Mouse (Mus musculus) embryonic facial prominence, embryonic 11.5 days (tissue): ENCODE data around the gene Chst11. TPM values are rescaled to one million over a fixed set of nuclear protein-coding genes. Genes with fewer than 3 reads are reported as not detected.

Source experiments
- ATAC-seq: fragments of 200-750 bp; cut with Nextera tagmentation; replicated peaks from 2 replicates; pipeline ENCODE4 v1.8.0; 2017; ENCODE audit warnings: low read depth; ENCODE audit not compliant: insufficient number of reproducible peaks, low FRiP score, low TSS enrichment
- DNase-seq: peaks from one replicate; pipeline ENCODE4 v3.0.0-alpha.2; 2015; ENCODE audit warnings: low spot score
- H3K27ac ChIP-seq: fragments of 300-500 bp; sonication (generic); replicated peaks from 2 replicates; pipeline ENCODE4 v1.5.1; 2014; ENCODE audit warnings: mild to moderate bottlenecking, low read depth, low read length, control low read depth
- H3K27me3 ChIP-seq: fragments of 300-500 bp; sonication (generic); 2 replicates; pipeline ENCODE4 v1.6.1; 2014; ENCODE audit warnings: mild to moderate bottlenecking, low read length, moderate library complexity, mixed read lengths; ENCODE audit not compliant: control insufficient read depth, insufficient read depth
- H3K36me3 ChIP-seq: fragments of 300-500 bp; sonication (generic); replicated peaks from 2 replicates; pipeline ENCODE4 v1.6.1; 2014; ENCODE audit warnings: low read depth, mild to moderate bottlenecking, low read length, moderate library complexity, mixed read lengths; ENCODE audit not compliant: control insufficient read depth, insufficient read depth
- H3K4me1 ChIP-seq: fragments of 300-500 bp; sonication (generic); 2 replicates; pipeline ENCODE4 v1.6.1; 2014; ENCODE audit warnings: low read length, mixed read lengths; ENCODE audit not compliant: control insufficient read depth, insufficient read depth
- H3K4me2 ChIP-seq: fragments of 300-500 bp; sonication (generic); 2 replicates; pipeline ENCODE4 v1.6.1; 2014; ENCODE audit warnings: low read depth, mild to moderate bottlenecking, control low read depth, low read length, moderate library complexity
- H3K4me3 ChIP-seq: fragments of 300-500 bp; sonication (generic); 2 replicates; pipeline ENCODE4 v1.5.1; 2014; ENCODE audit warnings: low read depth, low read length, control low read depth
- H3K9ac ChIP-seq: fragments of 300-500 bp; sonication (generic); replicated peaks from 2 replicates; pipeline ENCODE4 v1.6.1; 2014; ENCODE audit warnings: mild to moderate bottlenecking, control low read depth, low read length
- H3K9me3 ChIP-seq: fragments of 300-500 bp; sonication (generic); replicated peaks from 2 replicates; pipeline ENCODE4 v1.6.1; 2016; ENCODE audit warnings: mild to moderate bottlenecking, low read length, inconsistent platforms, mixed read lengths; ENCODE audit not compliant: control insufficient read depth
- WGBS: fragments of 180-500 bp; shearing (Covaris S2); extraction: QIAGEN DNeasy Blood & Tissue Kit; methylation state at CpG from one replicate; pipeline ENCODE4 v1.1.7; 2014; 5-methylcytosine and 5-hydroxymethylcytosine counted together
- polyA plus RNA-seq: library from polyadenylated mRNA; unstranded; fragments of >200 nt; fragmentation: Nextera tagmentation; extraction: Ambion mirVana; gene quantifications from 2 replicates; pipeline ENCODE4 v1.2.1, GENCODE M21; 2014

Chst11 gene
- polyA plus RNA-seq, 1 experiment from 2014 or later = 2.1 TPM

- no peak for ATAC-seq
- whole genome bisulfite sequencing = 76% methylated on average over 11 of the region's 11 CpGs
Observed at GRCm38 (mm10) chr10:83165521-83166243, 180.4 kb downstream of the Chst11 start.

GRCm38 (mm10) chr10:83166272-83166671 lies 181.0 kb downstream of the Chst11 start:
- peaks cover 5% of the 10 kb centered on the region for H3K4me1 ChIP-seq
- WGBS = 80% methylated on average over 9 of the region's 9 CpGs
- H3K27me3 ChIP-seq = no peaks in the 10 kb centered on the region
- H3K36me3 ChIP-seq = no peaks in the 10 kb centered on the region
- DNase-seq (no peak), ATAC-seq (no peak)
- no peak overlapping the region for H3K4me2 ChIP-seq
- no peak overlapping the region for H3K4me3 ChIP-seq
- no peak overlapping the region for H3K27ac ChIP-seq
- no peak overlapping the region for H3K9ac ChIP-seq
- H3K9me3 ChIP-seq = no peaks in the 10 kb centered on the region

More at GRCm38 (mm10) chr10:83165521-83166243, 180.4 kb downstream of the Chst11 start:
- no peak overlapping the region for H3K4me3 ChIP-seq
- no peak for DNase-seq
- no peaks in the 10 kb centered on the region for H3K9me3 ChIP-seq
- H3K27ac ChIP-seq = no peak overlapping the region
- no peaks in the 10 kb centered on the region for H3K27me3 ChIP-seq
- no peak overlapping the region for H3K4me2 ChIP-seq
- no peak overlapping the region for H3K9ac ChIP-seq
- H3K36me3 ChIP-seq = no peaks in the 10 kb centered on the region
- peaks cover 5% of the 10 kb centered on the region for H3K4me1 ChIP-seq

GRCm38 (mm10) chr10:83167492-83167891 lies 182.2 kb downstream of the Chst11 start:
- Histone ChIP-seq H3K4me1 (no peaks in the 10 kb centered on the region), H3K9me3 (no peaks in the 10 kb centered on the region), H3K4me3 (no peak overlapping the region), H3K27me3 (no peaks in the 10 kb centered on the region), H3K4me2 (no peak overlapping the region), H3K27ac (no peak overlapping the region), H3K9ac (no peak overlapping the region), H3K36me3 (no peaks in the 10 kb centered on the region)
- WGBS = 88% methylated on average over 6 of the region's 6 CpGs
- ATAC-seq (no peak), DNase-seq (no peak)

- Histone ChIP-seq H3K27ac (no peak overlapping the region), H3K27me3 (no peaks in the 10 kb centered on the region), H3K4me2 (no peak overlapping the region), H3K36me3 (no peaks in the 10 kb centered on the region), H3K4me3 (no peak overlapping the region), H3K9ac (no peak overlapping the region), H3K9me3 (no peaks in the 10 kb centered on the region), H3K4me1 (no peaks in the 10 kb centered on the region)
- WGBS = 77% methylated on average over 11 of the region's 11 CpGs
- DNase-seq = no peak
- ATAC-seq = no peak
Observed at GRCm38 (mm10) chr10:83168303-83169056, 183.2 kb downstream of the Chst11 start.

GRCm38 (mm10) chr10:83169554-83169953 lies 184.3 kb downstream of the Chst11 start:
- Histone ChIP-seq H3K27ac (no peak overlapping the region), H3K4me2 (no peak overlapping the region), H3K4me3 (no peak overlapping the region), H3K36me3 (no peaks in the 10 kb centered on the region), H3K27me3 (no peaks in the 10 kb centered on the region), H3K9ac (no peak overlapping the region), H3K9me3 (no peaks in the 10 kb centered on the region), H3K4me1 (no peaks in the 10 kb centered on the region)
- ATAC-seq = no peak
- WGBS = 79% methylated on average over 6 of the region's 6 CpGs
- no peak for DNase-seq

- ATAC-seq (no peak), DNase-seq (no peak)
- H3K4me2 ChIP-seq = no peak overlapping the region
- H3K4me3 ChIP-seq = no peak overlapping the region
- H3K27ac ChIP-seq = no peak overlapping the region
- H3K27me3 ChIP-seq = no peaks in the 10 kb centered on the region
- no peaks in the 10 kb centered on the region for H3K4me1 ChIP-seq
- H3K9ac ChIP-seq = no peak overlapping the region
- no peaks in the 10 kb centered on the region for H3K36me3 ChIP-seq
- WGBS = 83% methylated on average over 5 of the region's 5 CpGs
- no peaks in the 10 kb centered on the region for H3K9me3 ChIP-seq
Observed at GRCm38 (mm10) chr10:83178151-83178550, 192.9 kb downstream of the Chst11 start.

- Histone ChIP-seq H3K4me1 (no peaks in the 10 kb centered on the region), H3K9me3 (no peaks in the 10 kb centered on the region), H3K4me2 (no peak overlapping the region), H3K4me3 (no peak overlapping the region), H3K36me3 (no peaks in the 10 kb centered on the region), H3K9ac (no peak overlapping the region), H3K27me3 (no peaks in the 10 kb centered on the region), H3K27ac (no peak overlapping the region)
- DNase-seq (no peak), ATAC-seq (no peak)
- 79% methylated on average over 1 of the region's 1 CpGs for WGBS
Observed at GRCm38 (mm10) chr10:83178661-83179060, 193.4 kb downstream of the Chst11 start.
